Mouse (Mus musculus): ENCODE data around the gene Spdef.

Spdef gene

DNA sequence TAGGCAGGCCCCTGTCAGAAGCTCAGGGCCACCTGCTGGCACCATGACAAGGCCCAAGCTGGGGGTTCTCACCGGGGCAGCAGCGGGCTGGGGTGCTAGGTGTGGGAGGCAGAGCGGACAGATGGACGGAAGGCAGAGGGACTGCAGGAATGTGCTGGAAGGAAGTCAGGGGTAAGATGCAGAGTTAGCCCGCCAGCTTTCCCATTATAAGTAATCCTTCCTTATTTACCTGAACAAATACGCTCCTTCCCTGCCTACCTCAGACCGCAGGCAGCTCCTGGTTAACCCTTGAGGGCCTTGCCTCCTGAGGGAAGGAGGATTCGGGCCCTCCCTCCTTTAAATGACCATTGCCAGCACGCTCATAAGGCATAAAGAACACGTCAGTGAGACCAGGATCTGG, at the start of gene Spdef:
Gene Spdef (minus strand): TSS at position 186 of the 400 bp plus-strand sequence.
- no peak for DNase-seq (ENCODE audit: low read depth)

DNA sequence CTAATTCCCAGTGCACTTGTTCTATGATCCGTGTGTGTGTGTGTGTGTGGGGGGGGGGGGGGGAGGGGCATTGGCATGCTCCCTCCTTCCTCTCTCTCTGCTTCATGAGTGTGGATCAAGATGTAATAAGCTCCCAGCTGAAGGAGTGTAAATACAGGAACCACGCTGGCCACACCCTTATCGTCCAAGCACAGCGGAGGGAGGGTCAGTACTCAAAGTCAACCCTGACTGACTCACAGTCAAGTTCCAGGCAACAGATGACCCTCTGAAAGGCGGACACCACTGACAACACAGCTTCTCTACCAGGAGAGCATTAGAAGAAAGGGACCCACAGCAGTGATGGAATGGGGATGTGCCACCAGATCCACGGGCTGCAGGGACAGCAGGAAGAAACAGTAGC, 49.1 kb upstream of the Spdef start:
- no peak for DNase-seq (ENCODE audit: low read depth)

DNA sequence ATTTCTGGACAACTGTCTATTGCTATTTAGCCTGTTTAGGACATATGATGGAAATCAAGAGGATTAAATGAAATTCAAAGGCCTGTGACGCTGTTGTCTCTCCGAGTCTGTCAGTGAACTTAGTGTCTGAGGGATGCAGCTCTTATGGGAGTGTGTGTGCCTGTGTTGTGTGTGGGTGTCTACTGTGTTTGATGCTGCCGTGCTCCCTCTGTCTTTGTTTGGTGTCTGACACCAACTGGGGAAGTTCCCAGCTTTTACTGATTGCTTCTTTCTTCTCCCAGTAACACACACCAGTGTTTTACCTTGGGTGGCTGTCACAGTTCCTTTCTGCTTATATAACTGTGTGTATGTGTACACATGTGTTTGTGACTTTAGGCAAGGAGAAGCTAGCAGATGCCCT, 45.4 kb upstream of the Spdef start:
- no peak for DNase-seq (ENCODE audit: low read depth)

DNA sequence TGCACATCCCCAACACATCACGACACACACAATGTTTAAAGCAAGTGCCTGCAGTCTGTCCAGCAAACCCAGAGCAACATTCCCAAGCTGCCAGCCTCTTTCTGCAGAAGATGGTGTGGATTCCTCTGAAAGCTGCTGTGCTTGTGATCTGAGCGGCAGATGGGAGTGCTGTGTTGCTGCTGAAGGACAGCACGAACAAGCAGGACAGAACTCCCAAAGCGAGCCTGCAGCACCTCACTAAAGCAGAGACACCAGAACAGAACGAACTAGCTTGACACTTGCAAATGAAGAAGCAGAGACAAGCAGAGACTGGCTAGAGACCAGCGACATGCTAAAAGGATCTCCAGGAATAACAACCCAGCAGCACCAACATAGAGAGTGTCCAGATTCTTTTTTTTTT, 42.9 kb upstream of the Spdef start:
- DNase-seq (ENCODE audit: low read depth) = no peak

DNA sequence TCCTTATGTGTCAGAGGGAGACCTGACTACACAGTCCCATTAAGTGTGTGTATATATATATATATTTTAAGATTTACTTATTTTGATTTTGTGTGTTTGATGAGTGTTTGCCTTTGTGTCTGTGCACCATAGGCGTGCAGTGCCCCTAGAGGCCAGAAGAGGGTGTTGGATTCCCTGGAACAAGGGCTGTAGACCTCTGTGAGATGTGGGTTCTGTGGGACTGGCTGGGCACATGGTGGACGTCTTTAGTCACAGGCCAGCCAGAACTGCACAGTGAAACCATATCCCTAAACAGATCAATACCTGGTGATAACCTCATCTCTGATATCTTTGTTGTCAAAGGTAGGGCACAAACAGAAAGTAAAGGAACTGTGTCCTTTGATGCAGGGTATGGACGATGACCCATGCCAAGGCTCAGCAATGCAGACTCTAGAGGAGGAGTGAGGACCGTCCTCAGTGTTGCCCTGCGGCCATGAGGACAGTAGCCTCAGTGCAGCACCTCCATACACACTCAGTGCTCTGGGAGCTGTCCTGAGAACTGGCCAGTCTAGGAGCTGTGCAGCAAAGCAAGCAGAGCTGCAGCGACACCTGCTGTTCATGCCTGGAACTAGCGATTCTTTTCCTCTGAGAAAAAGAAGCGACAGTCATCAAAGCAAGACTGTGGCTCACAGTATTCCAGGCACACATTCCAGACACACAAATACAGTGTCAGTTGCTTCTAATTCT, 40.2 kb upstream of the Spdef start:
- DNase-seq (ENCODE audit: low read depth) = peak; percentile 91

DNA sequence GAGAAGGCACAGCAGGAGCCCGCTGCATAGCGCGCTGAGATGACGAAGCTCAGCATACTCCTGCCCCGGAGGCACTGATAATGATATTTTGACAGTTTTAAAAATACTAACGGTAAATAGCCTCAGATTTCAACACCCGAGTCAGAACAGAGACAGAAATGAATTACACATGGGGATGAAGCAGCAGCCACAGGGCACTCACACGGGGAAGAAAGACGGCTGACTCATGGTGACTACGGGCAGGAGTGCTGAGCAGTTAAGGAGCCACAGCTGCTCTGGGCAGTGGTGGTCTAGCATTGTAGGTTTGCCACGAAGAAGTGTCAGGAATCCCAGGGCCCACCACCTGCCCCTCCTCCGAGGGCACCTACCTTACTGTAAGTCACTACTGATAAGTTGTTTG, 38.8 kb upstream of the Spdef start:
- peak; percentile 93 for DNase-seq (ENCODE audit: low read depth)

DNA sequence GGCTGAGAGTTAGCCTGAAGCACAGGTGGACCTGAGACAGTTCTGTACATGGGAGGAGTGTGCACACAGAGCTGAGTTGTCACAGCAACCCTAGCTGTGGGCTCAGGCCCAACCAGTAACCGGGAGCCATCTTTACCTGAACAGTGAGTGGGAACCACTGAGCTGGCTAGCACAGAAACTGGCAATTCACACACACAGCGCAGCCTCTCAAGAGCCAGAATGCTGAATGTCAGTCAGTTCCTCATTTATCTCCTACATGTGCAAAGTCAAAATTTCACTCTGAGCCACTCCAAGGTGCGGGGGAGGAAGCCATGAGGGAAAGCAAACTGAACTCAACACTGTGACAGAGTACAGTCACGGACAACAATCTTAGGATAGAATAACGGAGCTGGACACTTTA, 38.4 kb upstream of the Spdef start:
- DNase-seq (ENCODE audit: low read depth) = no peak

DNA sequence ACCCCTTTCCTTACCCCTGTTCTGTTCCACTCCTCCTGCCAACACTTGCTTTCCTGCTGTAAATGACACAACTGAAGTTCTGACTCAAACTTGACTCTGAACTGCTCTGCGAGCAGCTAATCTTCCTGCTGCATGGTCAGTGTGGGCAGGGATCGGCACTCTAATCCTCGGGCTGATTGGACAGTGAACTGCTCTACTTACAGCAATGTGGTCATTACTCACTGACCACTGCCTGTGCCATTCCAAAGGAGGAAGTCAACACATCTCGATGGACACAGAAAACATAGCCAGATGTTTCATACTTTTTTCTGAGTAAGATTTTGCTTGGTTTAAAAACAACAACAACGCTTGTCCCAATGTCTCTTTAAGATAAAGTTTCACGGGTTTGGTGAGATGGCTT, 36.3 kb upstream of the Spdef start:
- DNase-seq (ENCODE audit: low read depth) = peak; percentile 92

DNA sequence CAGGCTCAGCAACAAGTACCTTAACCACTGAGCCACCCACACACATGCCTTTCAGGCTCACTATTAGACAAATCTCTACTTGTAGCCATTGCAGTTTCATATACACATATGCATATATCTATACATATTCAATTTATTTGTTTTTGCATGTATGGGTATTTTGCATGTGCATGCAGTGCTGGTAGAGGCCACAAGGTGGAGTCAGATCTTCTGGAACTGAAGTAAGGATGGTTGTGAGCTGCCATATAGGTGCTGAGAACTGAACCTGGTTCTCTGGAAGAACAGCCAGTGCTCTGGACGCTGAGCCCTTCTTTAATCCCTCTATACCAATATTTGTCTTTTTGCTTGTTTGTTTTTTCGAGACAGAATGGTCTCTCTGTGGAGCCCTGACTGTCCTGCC, 35.7 kb upstream of the Spdef start:
- no peak for DNase-seq (ENCODE audit: low read depth)

DNA sequence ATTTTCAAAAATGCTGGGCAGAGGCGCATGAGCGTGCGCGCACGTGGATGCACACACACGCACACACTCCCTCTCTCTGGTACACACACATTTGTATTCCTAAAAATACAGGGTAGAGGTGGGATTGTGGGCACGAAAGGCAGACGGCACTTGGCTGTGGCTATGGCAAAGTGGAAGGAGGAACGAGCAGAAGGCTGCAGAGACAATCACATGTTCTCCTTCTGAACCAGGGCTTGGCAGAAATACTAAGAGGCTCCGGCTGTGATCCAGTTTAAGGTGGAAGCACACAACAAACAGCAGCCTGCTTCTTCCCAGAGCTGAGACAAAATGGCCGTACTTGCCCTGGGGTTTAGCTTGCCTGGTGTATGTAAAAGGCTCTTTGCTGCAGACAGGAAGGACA, 34.1 kb upstream of the Spdef start:
- DNase-seq (ENCODE audit: low read depth) = no peak

DNA sequence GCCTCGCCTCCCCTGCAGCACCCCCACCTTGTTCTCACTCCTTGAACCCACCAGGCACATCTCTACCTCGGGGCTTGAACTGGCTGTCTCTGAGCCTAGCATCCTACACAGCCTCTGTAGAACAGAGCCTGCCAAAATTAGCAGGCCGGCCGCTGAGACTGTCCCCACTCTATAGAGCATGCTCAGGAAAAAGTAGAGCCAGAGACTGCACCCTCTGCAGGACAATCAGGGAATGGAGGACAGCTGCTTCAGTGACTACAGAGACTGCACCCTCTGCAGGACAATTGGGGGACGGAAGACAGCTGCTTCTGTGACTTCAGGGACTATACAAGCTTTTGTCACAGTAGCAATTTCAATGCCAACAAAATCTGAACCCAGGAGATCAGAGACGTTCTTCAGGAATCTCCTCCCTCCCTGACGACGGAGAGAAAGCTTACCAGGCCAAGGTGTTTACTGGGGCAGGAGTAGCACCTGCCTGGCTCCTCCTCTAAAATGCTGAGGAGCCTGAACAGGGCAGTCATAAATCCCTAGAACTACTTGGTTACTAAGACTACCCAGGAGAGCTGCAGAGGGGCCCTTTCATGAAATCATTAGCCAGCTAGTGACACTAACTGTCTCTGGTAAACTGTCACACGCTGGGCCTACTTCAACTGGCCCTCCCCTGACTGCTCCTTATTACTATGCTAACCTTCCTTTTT, 33.0 kb upstream of the Spdef start:
- DNase-seq (ENCODE audit: low read depth) = peak; percentile 62

DNA sequence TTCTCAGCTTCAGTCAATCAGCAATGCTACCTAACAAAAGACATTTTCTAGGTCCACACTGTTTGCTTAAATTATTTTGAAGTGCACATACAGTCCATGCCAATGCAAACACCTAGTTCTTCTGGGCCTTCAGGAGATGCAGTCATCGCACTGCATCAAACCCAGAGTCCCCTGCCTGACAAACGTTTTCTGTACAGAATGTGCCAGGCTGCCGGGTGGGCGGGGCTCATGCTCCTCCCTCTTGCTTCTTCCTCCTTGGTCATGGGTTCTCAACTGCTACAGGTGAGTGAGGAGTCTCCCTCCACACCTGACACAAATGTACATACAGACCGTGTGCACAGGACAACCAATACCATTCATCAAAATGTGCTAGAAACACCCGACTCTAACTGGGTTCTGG, 31.4 kb upstream of the Spdef start:
- no peak for DNase-seq (ENCODE audit: low read depth)

DNA sequence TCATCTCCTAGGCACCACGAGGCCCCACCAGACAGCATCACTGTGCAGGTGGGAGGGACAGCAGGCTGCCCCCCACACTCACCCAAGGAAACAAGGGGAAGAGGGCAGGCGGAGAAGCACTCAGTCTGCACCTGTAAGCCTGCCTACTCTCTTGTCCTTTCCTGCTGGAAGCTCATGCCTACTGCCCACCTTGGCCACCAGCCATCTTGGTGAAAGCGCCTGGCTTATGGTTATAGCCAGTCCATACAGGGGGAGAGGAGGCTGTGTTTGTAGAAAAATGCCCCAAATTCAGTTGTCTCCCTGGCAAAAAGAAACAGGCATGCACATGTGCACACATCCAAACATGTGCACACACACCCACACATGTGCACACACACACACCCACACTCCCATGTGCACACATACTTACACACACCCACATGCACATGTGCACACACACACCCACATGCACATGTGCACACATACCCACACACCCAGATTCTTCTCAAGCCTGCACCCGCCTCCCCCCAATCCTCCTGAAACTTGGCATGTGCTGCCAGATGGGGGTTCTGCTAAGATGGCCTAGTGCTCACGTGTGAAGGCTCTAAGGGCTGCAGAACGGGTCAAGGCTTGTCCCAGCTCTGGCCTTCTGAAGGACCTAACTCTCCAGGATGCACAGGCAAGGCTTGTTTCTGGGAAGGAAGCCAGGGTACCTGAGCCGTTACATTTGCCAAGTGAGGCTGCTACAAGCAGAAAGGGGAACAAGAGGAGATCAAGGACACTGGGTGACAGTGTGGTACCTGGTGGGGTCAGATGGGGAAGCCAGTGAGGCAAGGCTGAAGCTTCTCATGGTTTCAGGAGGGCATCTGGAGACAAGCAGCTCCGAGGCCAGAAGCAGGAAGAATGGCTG, 22.8 kb upstream of the Spdef start:
- no peak for DNase-seq (ENCODE audit: low read depth)

DNA sequence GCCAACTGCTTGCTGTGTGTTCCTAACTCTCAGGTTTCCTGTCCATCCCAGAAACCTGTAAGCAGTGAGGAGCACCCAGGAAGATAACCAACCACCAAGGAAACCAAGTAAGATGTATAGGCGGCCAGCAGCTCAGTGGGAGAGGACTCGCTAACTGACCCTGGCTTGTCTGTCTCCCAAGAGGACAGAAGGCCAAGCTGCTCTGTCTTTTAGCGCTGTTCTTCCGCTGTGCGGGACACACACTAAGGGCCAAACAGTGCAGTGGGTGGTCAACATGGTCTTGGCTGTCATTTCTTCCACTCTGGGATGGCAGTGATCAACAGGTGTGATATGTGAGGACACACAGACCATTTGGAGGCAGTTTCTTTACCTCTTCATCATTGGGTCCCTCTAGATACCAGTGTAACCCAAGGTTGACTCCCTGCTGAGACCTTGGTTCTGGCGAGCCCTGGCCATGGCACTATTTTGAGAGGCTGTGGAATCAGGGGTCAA, 21.7 kb upstream of the Spdef start:
- no peak for DNase-seq (ENCODE audit: low read depth)

DNA sequence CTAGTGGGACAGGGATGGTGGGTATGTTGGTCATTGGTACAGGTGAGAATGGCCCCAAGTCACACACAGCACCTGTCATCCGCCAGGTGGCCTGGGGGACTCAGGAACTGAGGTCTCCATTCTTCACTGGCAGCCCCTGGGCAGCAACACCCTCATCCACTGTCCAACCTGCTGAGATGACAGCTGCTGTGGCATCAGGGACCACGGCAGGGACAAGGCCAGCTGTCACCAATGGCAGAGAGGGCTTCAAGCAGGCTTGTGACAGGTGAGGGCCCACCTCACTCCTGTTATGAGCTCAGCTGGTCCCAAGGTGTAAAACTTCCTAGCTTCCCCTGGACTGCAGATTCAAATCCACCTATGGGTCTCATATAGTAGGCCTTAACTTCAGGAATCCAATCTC, 19.4 kb upstream of the Spdef start:
- DNase-seq (ENCODE audit: low read depth) = no peak

DNA sequence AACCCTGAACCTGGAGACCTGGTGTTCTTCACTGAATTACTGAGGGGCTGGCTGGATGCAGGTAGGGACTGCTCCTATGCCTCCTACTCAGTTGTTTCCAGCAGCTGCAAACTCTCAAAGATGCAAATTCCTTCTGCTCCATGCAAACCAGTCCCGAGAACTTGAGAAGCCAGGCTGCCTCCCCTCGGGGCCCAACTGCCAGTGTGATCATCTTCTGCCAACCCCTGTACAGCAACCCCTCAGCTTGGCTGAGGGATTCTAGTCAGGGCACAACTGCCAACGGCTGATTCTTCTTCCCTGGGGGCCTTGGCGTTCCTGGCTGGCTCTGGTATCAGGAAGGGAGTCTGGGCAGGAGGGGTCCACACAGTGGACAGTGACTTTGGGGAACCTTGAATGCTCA, 17.7 kb upstream of the Spdef start:
- peak; percentile 34 for DNase-seq (ENCODE audit: low read depth)

DNA sequence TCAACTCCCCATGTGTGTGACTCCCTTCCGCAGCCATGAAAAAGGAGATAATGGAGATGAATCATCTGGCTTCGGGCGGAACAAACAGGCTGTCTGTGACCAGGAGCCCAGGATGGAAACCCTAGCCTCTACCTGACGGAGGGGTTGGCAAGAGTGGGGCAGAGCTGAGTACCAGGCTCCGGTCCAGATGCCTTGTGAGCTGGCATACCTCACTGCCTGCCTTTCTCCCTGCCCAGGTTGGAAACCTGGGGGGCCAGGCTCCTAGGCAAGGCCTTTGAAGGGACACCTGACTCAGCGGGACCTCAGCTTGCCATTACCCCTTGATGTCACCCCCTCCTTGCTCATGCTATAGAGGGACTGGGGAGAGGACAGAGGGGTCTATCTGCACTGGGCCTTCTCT, 12.2 kb upstream of the Spdef start:
- peak; percentile 9 for DNase-seq (ENCODE audit: low read depth)

DNA sequence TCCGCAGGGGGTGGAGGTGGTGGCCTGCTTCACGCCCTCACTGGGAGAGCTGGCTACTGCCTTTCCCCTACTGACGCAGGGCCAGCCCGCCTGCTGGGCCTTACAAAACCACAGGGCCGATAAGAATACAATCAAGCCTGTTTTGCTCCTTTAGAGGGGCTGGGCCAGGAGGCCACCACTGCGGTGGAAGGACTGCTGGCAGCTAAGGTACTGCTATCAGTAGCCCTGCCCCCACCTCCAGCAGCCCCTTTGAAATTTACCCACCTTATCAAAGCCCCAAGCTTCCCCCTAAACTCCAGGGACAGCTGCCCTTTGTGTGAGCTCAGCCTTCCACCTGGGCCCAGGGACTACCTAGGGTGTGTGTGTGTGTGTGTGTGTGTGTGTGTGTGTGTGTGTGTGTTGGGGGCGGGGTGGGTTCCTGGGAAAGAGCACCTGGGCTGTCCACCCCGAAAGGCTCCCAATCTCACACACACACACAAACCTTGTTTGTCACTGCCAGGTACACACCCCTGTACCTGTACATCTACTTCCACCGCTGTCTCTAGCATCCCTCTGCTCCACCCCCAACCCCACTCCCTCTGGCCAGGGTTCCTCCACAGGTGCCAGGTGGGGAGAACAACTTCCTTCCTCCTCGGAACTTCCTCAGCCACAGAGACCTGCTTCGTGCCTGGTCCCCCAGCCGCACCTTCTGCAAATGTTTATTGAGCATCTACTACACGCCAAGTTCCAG, 5.8 kb upstream of the Spdef start:
- DNase-seq (ENCODE audit: low read depth) = no peak

DNA sequence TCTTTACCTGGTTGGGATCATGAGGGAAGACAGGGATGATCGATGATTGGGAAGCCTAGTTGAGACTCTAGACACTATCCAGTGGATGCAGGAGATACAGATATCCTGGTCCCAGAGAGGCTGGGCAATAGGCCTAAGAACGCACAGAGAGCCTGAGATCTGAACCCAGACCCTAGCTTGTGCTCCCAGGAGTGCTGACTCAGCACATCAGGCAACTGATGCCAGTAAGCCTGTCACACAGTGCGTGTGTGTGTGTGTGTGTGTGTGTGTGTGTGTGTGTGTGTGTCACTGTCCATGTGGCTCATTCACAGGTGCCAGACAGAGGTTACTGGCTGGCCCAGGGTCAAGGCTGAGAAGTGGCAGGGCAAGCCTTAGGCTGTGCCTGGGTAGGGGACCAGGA, 3.9 kb upstream of the Spdef start:
- DNase-seq (ENCODE audit: low read depth) = no peak

DNA sequence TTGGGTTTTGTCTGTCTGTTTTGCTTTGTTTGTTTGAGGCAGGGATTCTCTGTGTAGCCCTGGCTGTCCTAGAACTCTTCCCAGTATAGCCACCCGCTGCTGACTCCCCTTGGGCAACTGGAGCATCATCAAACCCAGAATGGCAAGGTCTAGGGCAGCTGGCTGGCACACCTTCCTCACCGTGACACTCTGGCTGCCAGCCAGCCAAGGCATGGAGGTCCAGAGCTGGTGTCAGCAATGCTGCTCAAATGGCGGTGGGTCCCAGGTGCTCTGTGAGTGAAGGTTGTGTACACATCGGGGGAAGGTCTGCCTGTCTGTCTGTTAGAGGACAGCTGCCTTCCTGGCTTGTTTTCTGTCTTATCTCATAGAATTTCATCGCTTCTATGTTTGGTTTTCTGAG, 3.4 kb upstream of the Spdef start:
- no peak for DNase-seq (ENCODE audit: low read depth)

DNA sequence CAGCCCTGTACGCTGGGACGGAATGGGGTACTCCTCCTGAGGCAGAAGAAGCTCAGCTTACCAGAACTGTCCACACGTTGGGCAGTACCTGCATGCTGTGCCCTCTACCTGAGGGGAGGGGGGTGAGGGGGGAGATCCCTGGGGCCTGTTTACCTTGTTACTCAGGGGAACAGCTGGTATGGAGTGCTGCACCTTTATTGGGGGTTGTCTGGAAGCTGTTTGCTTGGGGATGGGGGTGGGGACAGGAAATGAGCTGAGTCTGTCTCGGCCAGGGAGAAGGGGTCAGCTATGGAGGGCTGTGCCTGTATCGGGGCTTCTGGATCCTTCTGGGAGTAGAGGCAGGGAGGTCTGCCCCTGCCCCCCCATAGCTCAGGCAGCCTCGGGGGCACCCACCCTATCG, 2.2 kb downstream of the Spdef start:
- DNase-seq (ENCODE audit: low read depth) = no peak

DNA sequence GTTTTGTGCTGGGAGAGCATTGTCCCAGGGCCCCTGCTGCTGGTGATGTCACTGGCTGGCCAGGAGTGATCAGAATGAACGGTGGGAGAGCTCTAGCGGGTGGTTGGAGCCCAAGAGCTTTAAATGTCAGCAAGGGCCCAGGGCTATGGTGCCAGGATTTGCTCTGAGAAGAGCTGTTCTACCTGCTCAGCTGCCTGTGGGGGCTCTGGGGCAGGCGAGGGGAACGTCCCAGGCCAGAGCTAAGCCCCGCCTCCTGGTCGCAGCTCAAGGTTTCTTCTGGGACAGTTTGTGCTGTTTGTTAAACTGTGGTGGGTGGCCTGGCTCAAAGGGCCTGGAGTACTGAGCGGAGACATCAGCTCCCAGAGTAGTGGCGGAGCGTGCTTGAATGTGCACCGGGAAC, 3.3 kb downstream of the Spdef start:
- DNase-seq (ENCODE audit: low read depth) = no peak
